Mouse (Mus musculus) mouse embryonic stem cell (cell line): ENCODE measurements at regions not wholly inside any gene's neighbourhood (a gene's known extent, or its start where the extent isn't known, plus 50 kb on each side); places are given as distances from the start of the nearest gene placed in this dataset.

ENCODE experiments used
- in situ Hi-C, 2 experiments: fragments of 300-500 bp; cut with MboI; formaldehyde crosslinking; loops; 1 replicate in 1 of 2; 3 replicates in 1 of 2; pipeline ENCODE4 v1.14.3; 2019 to 2020; ENCODE audit warnings: low sequenced_read_pairs in 2 of 2, low pct_unique_long_range_greater_than_20kb in 1 of 2, mixed read lengths in 1 of 2; ENCODE audit not compliant: unreplicated experiment in 1 of 2

GRCm38 (mm10) chr13:11107693-11108092 is 747.0 kb upstream of the Chrm3 start:
- in situ Hi-C loops = no loop called here

GRCm38 (mm10) chr13:11106426-11106825 is 745.8 kb upstream of the Chrm3 start:
- in situ Hi-C loops = no loop called here

- in situ Hi-C loops = no loop called here
These were observed 744.9 kb upstream of the Chrm3 start for GRCm38 (mm10) chr13:11105571-11105970.

GRCm38 (mm10) chr13:11099586-11099950 is 738.9 kb upstream of the Chrm3 start:
- in situ Hi-C loops = no loop called here

- in situ Hi-C loops = no loop called here
These were observed 738.4 kb upstream of the Chrm3 start for GRCm38 (mm10) chr13:11098899-11099585.

- in situ Hi-C loops = no loop called here
These were observed 732.3 kb upstream of the Chrm3 start for GRCm38 (mm10) chr13:11092911-11093310.
